In genomic region chr19:3719362-3719891, GRCm38 (mm10) we compare ENCODE assay signal across 8 mouse cellular contexts. TPM values are rescaled to one million over a fixed set of nuclear protein-coding genes. Genes with fewer than 3 reads are reported as not detected.
DNase-seq lines count a peak whose midpoint lies in the region; ATAC-seq and TF ChIP-seq lines count a peak whose summit lies in the region.

No protein-coding gene starts in this region.

- 0 out of 2 replicates have a peak, but pooled peaks have one; percentile 34 for TF ChIP-seq POLR2A in bone marrow, adult 2 months (IDR thresholded peaks at IDR 0.05; ENCODE audit: borderline replicate concordance, control insufficient read depth, low read depth, low read length)

- H3K9ac ChIP-seq in embryonic facial prominence, embryonic 11.5 days (replicated peaks; ENCODE audit: low read length) = peak overlapping the region; percentile 38; the same call in 1 of the 2 replicates
- H3K9ac ChIP-seq in intestine, embryonic 16.5 days (ENCODE audit: low read depth, low read length) = peak overlapping the region; percentile 68

- H3K36me3 ChIP-seq in embryonic facial prominence, embryonic 11.5 days (replicated peaks; ENCODE audit: control insufficient read depth, insufficient read depth, low read depth, low read length) = peaks cover 6% of the 10 kb centered on the region
- peaks cover 7% of the 10 kb centered on the region; the same call in 1 of the 2 replicates for H3K36me3 ChIP-seq in intestine, embryonic 16.5 days (ENCODE audit: control insufficient read depth, insufficient read depth, low read length)
- H3K36me3 ChIP-seq in megakaryocyte, embryonic 14.5 days (replicated peaks; ENCODE audit: low read length) = peaks cover 37% of the 10 kb centered on the region

- peak overlapping the region; percentile 46; the same call in 1 of the 2 replicates for H3K27ac ChIP-seq in bone marrow, adult 2 months (ENCODE audit: control insufficient read depth, insufficient read depth, low read depth, low read length, poor library complexity)
- no peak overlapping the region for H3K27ac ChIP-seq in embryonic facial prominence, embryonic 11.5 days (replicated peaks; ENCODE audit: low read depth, low read length)
- H3K27ac ChIP-seq in intestine, embryonic 16.5 days (ENCODE audit: low read length) = peak overlapping the region; percentile 33; the same call in 1 of the 2 replicates

- H3K4me3 ChIP-seq in bone marrow, adult 2 months (replicated peaks; ENCODE audit: control insufficient read depth, low read depth, low read length) = peak overlapping the region; percentile 68
- H3K4me3 ChIP-seq in embryonic facial prominence, embryonic 11.5 days (ENCODE audit: low read depth, low read length) = peak overlapping the region; percentile 21
- peak overlapping the region; percentile 51 for H3K4me3 ChIP-seq in intestine, embryonic 16.5 days (ENCODE audit: low read length)
- peak overlapping the region; percentile 94 for H3K4me3 ChIP-seq in megakaryocyte, embryonic 14.5 days (replicated peaks)

- H3K9me3 ChIP-seq in embryonic facial prominence, embryonic 11.5 days (replicated peaks; ENCODE audit: control insufficient read depth, low read length) = no peaks in the 10 kb centered on the region
- H3K9me3 ChIP-seq in intestine, embryonic 16.5 days (ENCODE audit: control insufficient read depth, low read length) = no peaks in the 10 kb centered on the region
- H3K9me3 ChIP-seq in megakaryocyte, embryonic 14.5 days = peaks cover 11% of the 10 kb centered on the region

- peaks cover 1% of the 10 kb centered on the region for H3K4me1 ChIP-seq in bone marrow, adult 2 months (ENCODE audit: control insufficient read depth, insufficient read depth, low read length)
- H3K4me1 ChIP-seq in embryonic facial prominence, embryonic 11.5 days (ENCODE audit: control insufficient read depth, insufficient read depth, low read length) = no peaks in the 10 kb centered on the region
- H3K4me1 ChIP-seq in intestine, embryonic 16.5 days (ENCODE audit: control insufficient read depth, insufficient read depth, low read length) = 0 out of 2 replicates have a peak, but pooled peaks cover 3% of the 10 kb centered on the region
- peaks cover 19% of the 10 kb centered on the region for H3K4me1 ChIP-seq in megakaryocyte, embryonic 14.5 days

- ATAC-seq in embryonic facial prominence, embryonic 11.5 days (replicated peaks; ENCODE audit: insufficient number of reproducible peaks, low FRiP score, low TSS enrichment, low read depth) = peak; percentile 51
- ATAC-seq in intestine, embryonic 16.5 days = peak; percentile 88

- DNase-seq in embryonic facial prominence, embryonic 11.5 days (ENCODE audit: low spot score) = peak; percentile 57
- peak; percentile 97 for DNase-seq in heart, adult 11 months
- peak; percentile 62 to 76 for DNase-seq in left cerebral cortex, postnatal 25 days (ENCODE audit: low spot score in 2 of 2)
- DNase-seq in right cerebral cortex, postnatal 14 days = peak; percentile 53
- peak; percentile 52 for DNase-seq in yolk sac, embryonic 10.5 days (ENCODE audit: low spot score)

- peak; percentile 71 for TF ChIP-seq CTCF in bone marrow, adult 2 months (IDR thresholded peaks at IDR 0.05; ENCODE audit: control insufficient read depth, insufficient read depth, low read length)

- no peaks in the 10 kb centered on the region for H3K27me3 ChIP-seq in embryonic facial prominence, embryonic 11.5 days (ENCODE audit: control insufficient read depth, insufficient read depth, low read length)
- H3K27me3 ChIP-seq in intestine, embryonic 16.5 days (replicated peaks; ENCODE audit: control insufficient read depth, insufficient read depth, low read length) = no peaks in the 10 kb centered on the region
- H3K27me3 ChIP-seq in megakaryocyte, embryonic 14.5 days (replicated peaks) = no peaks in the 10 kb centered on the region

- WGBS in bone marrow, adult 2 months = under 1% methylated on average over 27 of the region's 27 CpGs
- 2% methylated on average over 27 of the region's 27 CpGs for WGBS in embryonic facial prominence, embryonic 11.5 days
- WGBS in intestine, embryonic 16.5 days = 1% methylated on average over 27 of the region's 27 CpGs

- H3K4me2 ChIP-seq in embryonic facial prominence, embryonic 11.5 days (ENCODE audit: low read depth, low read length) = peak overlapping the region; percentile 70
- H3K4me2 ChIP-seq in intestine, embryonic 16.5 days (ENCODE audit: low read depth, low read length) = peak overlapping the region; percentile 89

- intact Hi-C loops in left cerebral cortex, postnatal 25 days (cut with DNase I) = no loop called here

RNA-seq across cellular contexts. Expression of gene 1810055G02Rik, which starts 11.3 kb away (rescaled TPM):
- 1.8 and 6.0 TPM in 2 replicates for polyA plus RNA-seq in bone marrow, adult 2 months (2011; ENCODE audit: insufficient read depth, insufficient read length, low replicate concordance, missing spikeins)
- polyA plus RNA-seq in embryonic facial prominence, embryonic 11.5 days (2014; fragmentation: Nextera tagmentation; extraction: Ambion mirVana) = 37.9 and 39.0 TPM in 2 replicates
- 53.8 and 65.6 TPM in 2 replicates for polyA plus RNA-seq in intestine, embryonic 16.5 days (2015; fragmentation: Nextera tagmentation; extraction: Ambion mirVana)
- 10 to 100 TPM; 35.1 TPM for total RNA-seq in left cerebral cortex, postnatal 25 days (2021)
- 11.1 and 12.3 TPM in 2 replicates for polyA plus RNA-seq in megakaryocyte, embryonic 14.5 days (2012; ENCODE audit: insufficient read depth, low replicate concordance)

RNA-seq across cellular contexts. Expression of gene Lrp5, which starts 33.1 kb away (rescaled TPM):
- 4.5 and 5.8 TPM in 2 replicates for polyA plus RNA-seq in bone marrow, adult 2 months (2011; ENCODE audit: insufficient read depth, insufficient read length, low replicate concordance, missing spikeins)
- 5.2 and 5.3 TPM in 2 replicates for polyA plus RNA-seq in embryonic facial prominence, embryonic 11.5 days (2014; fragmentation: Nextera tagmentation; extraction: Ambion mirVana)
- polyA plus RNA-seq in intestine, embryonic 16.5 days (2015; fragmentation: Nextera tagmentation; extraction: Ambion mirVana) = 4.2 and 4.4 TPM in 2 replicates
- total RNA-seq in left cerebral cortex, postnatal 25 days (2021) = 10 to 100 TPM in 1 of 2 experiments, 1 to 10 TPM in 1; 9.1 to 10.0 TPM
- 11.6 and 18.0 TPM in 2 replicates for polyA plus RNA-seq in megakaryocyte, embryonic 14.5 days (2012; ENCODE audit: insufficient read depth, low replicate concordance)

RNA-seq across cellular contexts. Expression of gene Kmt5b, which starts 47.8 kb away (rescaled TPM):
- polyA plus RNA-seq in bone marrow, adult 2 months (2011; ENCODE audit: insufficient read depth, insufficient read length, low replicate concordance, missing spikeins) = 24.3 and 43.2 TPM in 2 replicates
- 28.4 and 30.8 TPM in 2 replicates for polyA plus RNA-seq in embryonic facial prominence, embryonic 11.5 days (2014; fragmentation: Nextera tagmentation; extraction: Ambion mirVana)
- 16.5 and 17.7 TPM in 2 replicates for polyA plus RNA-seq in intestine, embryonic 16.5 days (2015; fragmentation: Nextera tagmentation; extraction: Ambion mirVana)
- 10 to 100 TPM; 50.7 to 52.3 TPM for total RNA-seq in left cerebral cortex, postnatal 25 days (2021)
- 2.1 and 3.5 TPM in 2 replicates for polyA plus RNA-seq in megakaryocyte, embryonic 14.5 days (2012; ENCODE audit: insufficient read depth, low replicate concordance)

Comparison
In these comparisons a context has a peak if more than half of its experiments do, and no peak if none do; other contexts are left out.
1. H3K4me3 ChIP-seq: peak in every context shown above with its lines; median percentile 94 in megakaryocyte, embryonic 14.5 days; 68 in bone marrow, adult 2 months; 51 in intestine, embryonic 16.5 days; 21 in embryonic facial prominence, embryonic 11.5 days.